Mouse (Mus musculus) liver (tissue): ENCODE results near the gene Cpne9.

Experiments used
- DNase-seq: peaks from one replicate; pipeline ENCODE4 v3.0.0-alpha.2; 2020; ENCODE audit warnings: mixed read lengths

Gene Cpne9

DNA sequence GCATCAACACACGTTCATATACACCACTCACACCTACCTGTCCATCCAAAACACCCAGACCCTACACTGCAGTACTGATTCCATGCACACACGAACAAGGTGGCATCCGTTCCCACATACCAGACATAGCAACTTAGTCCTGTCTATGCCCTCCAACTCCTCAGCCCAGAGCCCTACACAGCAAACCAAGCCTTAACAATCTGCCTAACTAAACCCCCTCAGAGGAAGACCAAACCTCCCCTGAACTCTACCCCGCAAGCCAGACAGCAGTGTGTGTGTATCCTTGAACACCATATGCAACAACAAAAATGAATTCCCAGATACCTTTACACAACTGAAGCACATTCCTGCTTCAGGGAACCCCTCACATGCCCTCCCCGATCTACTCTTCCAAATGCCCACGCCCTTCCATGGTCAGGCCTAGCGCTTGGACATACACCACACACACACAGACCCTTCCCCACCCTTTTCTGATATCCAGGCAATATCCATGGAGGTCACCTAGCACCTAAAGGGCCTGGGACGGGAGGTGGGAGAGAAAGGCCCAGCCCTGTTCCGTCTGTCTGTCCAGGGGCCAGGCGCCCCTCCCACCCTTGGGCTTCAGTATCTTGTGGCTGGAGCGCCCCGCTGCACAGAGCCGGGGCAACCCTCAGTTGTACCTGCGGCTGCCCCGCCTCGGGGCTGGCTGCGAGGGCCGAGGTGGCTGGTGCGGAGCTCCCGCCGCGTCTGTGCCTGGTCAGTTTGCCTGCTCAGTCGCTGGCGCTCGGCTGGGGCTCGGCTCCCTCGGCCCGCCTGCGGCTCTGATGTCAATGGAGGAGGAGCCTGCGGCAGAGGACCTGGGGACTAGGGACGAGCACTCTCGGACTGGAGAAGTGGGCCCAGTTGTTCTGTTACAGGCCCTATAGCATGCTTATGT is 61.3 kb downstream of the Cpne9 start, which contains the start of gene Camk1:
TSS of gene Camk1 (minus strand) at position 808 of the 916 bp plus-strand sequence.
- peak; percentile 77 for DNase-seq

- no peak for DNase-seq
Measured at GRCm38 (mm10) chr6:113344321-113344720, 62.2 kb downstream of the Cpne9 start.

DNA sequence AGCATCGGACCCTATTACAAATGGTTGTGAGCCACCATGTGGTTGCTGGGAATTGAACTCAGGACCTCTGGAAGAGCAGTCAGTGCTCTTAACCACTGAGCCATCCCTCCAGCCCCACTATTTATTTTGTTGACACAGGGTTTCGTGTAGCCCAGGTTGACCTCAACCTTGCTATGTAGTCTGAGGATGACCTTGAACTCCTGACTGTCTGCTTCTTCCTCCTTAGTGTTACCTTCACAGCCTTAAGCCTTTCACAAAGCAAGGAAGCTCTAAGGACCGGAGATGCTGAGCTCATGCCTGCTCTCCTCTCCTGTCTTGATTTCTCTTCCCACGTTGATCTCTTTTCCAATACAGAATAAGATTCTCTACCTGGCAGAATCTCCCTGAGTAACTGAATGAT is 64.8 kb downstream of the Cpne9 start:
- no peak for DNase-seq

GRCm38 (mm10) chr6:113350538-113350937 is 68.4 kb downstream of the Cpne9 start:
- DNase-seq = no peak

DNA sequence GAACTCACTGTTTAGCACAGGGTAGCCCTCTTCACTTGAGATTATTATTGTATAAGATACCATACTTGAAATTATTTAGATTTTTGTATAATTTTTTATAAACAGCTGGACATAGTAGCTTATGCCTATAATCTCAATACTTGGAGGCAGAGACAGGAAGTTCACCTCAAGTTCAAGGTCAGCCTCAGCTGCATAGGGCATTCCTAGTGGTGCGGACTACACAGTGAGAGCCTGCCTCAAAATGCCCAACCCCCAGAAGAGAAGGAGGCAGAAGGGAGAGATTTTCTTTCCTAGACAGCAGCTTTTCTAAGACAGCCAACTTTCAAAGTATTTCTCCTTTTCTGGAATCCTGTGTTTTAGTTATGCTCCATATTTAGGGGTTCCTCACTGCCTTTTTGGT is 69.1 kb downstream of the Cpne9 start:
- no peak for DNase-seq

DNA sequence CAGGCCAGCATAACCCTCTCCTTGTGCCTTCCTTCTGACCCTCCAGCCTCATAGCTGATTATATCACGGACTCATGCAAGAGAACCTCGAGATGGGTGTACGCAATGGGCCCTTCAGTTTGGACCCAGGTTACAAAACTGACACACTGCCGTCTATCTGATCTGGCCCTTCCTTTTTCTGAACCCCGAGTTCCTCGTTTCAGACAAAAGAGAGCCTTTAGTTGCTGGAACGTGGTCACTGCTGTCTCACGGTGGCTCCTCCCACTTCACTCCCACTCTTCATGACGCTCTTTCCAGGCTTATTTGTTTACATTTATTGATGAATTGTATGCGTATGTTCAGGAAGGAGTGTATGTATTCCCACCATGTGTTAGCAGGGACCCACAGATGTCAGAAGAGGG is 69.5 kb downstream of the Cpne9 start:
- DNase-seq = no peak

GRCm38 (mm10) chr6:113352820-113353219 is 70.7 kb downstream of the Cpne9 start:
- no peak for DNase-seq

- no peak for DNase-seq
Measured at GRCm38 (mm10) chr6:113353696-113354095, 71.6 kb downstream of the Cpne9 start.
